Mouse (Mus musculus): ENCODE results near the gene Naa20.
"Not testable (repeated sequence)": the region's sequence is repeated elsewhere in the genome, so short reads cannot be mapped to it uniquely, and the experiment has no call there.

Gene Naa20

DNA sequence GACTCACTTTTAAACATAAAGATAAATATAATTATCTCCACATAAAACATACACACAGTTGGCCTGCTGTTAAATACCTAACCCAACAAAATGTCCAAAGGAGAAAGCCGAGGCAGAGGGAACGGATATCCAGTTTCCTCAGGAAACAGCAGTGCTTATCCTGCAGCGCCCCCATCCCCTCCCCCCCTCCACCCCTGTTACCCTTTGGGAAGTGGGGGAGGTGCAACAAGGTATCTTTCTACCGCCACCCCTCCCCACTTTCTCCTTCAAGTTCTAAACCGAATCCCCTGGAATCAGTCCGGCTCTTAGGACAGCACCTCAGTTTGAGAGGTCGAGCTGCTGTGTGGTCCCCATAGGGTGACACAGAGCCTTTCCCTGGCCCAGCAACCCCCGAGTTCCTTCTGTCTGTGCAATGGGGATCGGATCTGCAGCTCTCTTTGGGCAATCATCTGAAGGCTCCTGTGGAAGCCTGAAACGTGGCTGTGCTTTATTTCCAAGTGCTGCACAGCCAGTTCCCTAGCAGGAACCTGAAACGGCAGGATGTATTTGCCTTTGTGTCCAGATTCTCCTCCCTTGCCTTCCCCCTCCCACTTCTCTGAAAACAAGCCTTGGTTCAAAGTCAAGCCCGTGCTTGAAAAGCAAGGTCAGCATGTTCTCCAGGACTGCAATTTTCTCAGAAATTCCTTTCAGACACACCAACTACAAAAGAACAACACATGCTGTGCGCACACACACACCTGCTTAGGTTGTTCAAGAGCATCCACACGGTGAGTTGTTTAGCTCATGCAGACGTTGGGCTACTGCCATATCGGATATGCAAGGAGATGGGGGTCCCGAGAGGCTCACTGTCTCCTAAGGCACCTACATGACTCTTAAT is 17.6 kb upstream of the Naa20 start:
- DNase-seq (ENCODE audit: extremely low read depth, insufficient read length, low spot score) = no peak

GRCm38 (mm10) chr2:145884913-145885785 is 16.8 kb upstream of the Naa20 start:
- DNase-seq (ENCODE audit: extremely low read depth, insufficient read length, low spot score) = no peak

DNA sequence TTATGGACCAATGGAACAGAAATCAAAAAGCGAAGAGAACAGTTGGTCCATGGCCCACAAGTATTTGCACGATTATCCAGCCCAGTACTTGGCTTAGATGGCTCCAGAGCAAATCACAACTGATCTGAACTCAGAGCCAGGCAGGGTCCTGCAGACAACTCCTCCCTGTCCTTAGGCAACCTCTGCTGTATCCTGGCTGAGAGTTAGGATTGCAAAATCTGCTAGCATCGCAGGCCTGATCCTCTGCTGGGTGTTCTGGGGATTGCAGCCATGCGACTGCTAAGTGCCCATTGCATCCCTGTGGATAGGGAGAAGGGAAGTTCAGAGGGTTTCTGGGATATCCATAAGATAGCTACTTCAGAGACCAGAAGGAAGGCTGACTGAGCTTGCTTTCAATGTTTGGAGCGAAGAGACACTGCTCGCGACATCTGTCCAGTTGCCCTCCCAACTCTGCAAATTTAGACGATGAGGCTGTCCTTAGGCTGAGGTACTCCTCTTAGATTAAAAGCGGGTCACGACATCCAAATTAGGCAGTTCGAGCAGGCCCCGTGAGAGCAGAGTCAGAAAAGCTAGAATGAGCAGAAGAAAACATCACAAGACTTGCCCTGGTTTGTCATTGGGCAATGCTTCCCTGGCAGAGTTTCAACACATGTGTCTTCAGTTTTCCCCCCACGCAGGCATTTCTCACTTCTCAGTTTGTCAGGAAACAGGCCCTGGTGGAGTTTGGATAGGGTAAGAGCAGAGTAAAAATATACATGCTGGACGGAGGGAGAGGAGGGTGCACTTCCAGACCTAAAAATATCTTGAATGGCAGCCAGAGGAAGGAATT is 13.7 kb upstream of the Naa20 start:
- no peak for DNase-seq (ENCODE audit: extremely low read depth, insufficient read length, low spot score)

DNA sequence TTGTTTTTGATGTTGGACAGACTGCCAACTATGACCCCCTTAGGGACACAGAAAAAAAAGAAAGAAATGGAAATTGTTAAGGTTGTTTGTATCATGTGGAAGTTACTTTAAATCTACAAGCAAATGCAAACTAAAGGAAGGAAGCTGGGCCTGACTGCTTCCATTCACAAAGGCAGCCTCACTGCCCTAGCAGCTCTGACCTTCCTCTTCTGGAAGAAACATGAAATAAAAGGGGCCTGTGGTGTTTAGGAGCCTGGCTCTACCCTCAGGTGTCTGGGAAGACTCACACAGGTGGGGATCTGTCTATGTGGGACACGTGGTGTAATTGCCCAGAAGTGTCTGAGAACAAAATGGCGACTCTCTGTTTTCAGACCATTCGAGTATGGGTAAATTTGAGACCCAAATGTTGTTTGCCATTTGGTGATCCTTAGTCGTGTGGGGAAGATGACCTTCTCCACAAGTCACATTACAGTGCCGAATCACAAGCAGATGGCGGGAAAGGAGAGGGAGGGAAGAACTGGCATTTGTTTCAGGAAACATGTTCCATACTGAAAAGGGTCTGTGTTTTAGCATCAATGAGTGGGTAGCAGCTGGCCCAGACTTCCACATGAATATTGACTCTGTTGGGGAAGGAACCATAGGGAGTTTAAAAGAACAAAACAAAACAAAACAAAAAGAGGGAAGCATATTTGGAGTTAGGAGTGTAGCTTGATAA is 13.0 kb upstream of the Naa20 start:
- no peak for DNase-seq (ENCODE audit: extremely low read depth, insufficient read length, low spot score)

- DNase-seq (ENCODE audit: extremely low read depth, insufficient read length, low spot score) = no peak
Measured at GRCm38 (mm10) chr2:145890571-145890970, 11.3 kb upstream of the Naa20 start.

GRCm38 (mm10) chr2:145893756-145894155 is 8.1 kb upstream of the Naa20 start:
- DNase-seq (ENCODE audit: extremely low read depth, insufficient read length, low spot score) = no peak

GRCm38 (mm10) chr2:145898106-145898505 is 3.8 kb upstream of the Naa20 start:
- no peak for DNase-seq (ENCODE audit: extremely low read depth, insufficient read length, low spot score)

- not testable (repeated sequence) for DNase-seq (ENCODE audit: extremely low read depth, insufficient read length, low spot score)
Measured at GRCm38 (mm10) chr2:145900318-145900717, 1.6 kb upstream of the Naa20 start.

GRCm38 (mm10) chr2:145903061-145903901 is 1.4 kb downstream of the Naa20 start:
- peak; percentile 88 for DNase-seq (ENCODE audit: extremely low read depth, insufficient read length, low spot score)

GRCm38 (mm10) chr2:145903983-145904616 is 2.2 kb downstream of the Naa20 start:
- DNase-seq (ENCODE audit: extremely low read depth, insufficient read length, low spot score) = no peak

GRCm38 (mm10) chr2:145905156-145905555 is 3.3 kb downstream of the Naa20 start:
- DNase-seq (ENCODE audit: extremely low read depth, insufficient read length, low spot score) = no peak

GRCm38 (mm10) chr2:145905884-145906283 is 4.0 kb downstream of the Naa20 start:
- DNase-seq (ENCODE audit: extremely low read depth, insufficient read length, low spot score) = not testable (repeated sequence)

DNA sequence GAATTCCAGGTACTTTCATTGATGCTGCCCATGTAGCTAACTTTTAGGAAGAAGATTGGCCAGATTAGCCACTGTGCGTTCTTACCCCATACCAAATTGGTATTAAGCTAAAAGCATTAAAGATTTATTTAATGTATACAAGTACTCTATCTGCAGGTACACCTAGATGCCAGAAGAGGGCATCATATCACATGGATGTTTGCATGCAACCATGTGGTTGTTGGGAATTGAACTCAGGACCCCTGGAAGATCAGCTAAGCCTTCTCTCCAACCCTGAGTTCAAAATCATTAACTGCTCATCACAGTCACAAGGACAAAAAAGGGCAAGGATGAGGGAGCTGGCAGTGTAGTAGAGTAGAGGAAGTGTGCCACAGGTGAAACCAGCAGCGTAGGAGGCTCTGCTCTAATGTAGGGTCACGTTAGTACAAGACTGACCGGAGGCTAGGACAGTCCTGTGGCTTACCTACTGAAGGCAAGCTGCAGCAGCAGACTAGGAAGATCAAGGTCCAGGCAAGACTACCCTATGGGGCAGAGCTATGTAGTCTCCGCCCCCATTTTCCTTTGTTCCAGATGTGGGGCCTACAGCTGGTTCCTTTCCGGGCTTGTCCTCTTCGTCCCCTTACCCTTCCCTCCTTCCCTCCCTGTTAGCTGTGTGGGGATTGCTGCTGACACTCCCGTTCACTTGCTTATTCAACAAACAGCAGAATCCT is 19.2 kb downstream of the Naa20 start:
- DNase-seq (ENCODE audit: extremely low read depth, insufficient read length, low spot score) = no peak

DNA sequence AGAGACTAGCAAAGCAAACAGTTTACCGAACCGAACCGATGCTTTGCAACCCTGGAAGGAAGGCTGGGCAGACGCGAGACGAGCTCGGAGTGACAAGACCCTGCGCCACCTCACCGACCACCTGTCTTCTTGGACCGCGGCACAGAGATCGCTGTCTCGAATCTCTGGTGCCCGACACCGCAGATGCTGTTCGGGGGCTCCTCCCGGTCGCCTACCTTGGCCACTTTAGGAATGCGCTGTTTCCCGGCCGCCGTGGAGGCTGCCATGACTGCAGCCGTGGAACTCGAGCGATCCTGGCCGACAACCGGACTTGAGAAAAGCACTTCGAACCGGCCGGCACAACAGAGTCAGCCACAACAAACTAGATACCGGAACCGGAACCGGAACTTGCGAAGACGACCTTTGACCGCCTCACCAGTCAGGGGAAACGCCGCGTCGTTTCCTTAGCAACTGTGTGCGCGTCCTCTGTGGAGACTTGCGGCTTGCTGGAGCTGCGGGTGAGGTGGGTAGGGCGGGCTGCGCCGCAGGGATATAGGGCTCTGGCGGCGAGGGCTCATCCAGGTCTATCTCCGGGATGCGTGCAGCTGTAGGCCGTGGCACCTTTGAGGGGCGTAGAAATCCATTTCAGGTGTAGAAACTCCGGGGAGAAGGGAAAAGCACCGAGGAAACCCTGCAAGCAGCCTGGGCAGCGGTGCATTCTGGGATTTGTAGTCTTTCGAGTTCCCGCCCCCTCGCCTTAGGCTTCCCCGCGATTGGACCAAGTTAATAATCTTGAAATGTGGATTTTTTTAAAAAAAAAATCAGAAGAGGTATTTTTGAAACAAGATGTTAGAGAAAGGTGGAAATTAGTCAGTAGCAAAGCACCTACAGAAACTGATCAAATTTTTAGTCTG is 32.7 kb downstream of the Naa20 start, which contains the start of the genes Cfap61 and Crnkl1:
Cfap61 (plus strand) TSS at position 446 of the 893 bp plus-strand sequence.
Crnkl1 (minus strand) TSS at position 676 of the 893 bp plus-strand sequence.
- peak; percentile 95 for DNase-seq (ENCODE audit: extremely low read depth, insufficient read length, low spot score)

GRCm38 (mm10) chr2:145936975-145937374 is 35.1 kb downstream of the Naa20 start:
- no peak for DNase-seq (ENCODE audit: extremely low read depth, insufficient read length, low spot score)

- no peak for DNase-seq (ENCODE audit: extremely low read depth, insufficient read length, low spot score)
Measured at GRCm38 (mm10) chr2:145941403-145941802, 39.5 kb downstream of the Naa20 start.

- DNase-seq (ENCODE audit: extremely low read depth, insufficient read length, low spot score) = no peak
Measured at GRCm38 (mm10) chr2:145944286-145944685, 42.4 kb downstream of the Naa20 start.

Data from 3134 (cell line).